Mouse (Mus musculus) right cerebral cortex, postnatal 25 days (tissue): ENCODE measurements around the gene Fbxw5.
"Not testable (repeated sequence)": the region's sequence is repeated elsewhere in the genome, so short reads cannot be mapped to it uniquely, and the experiment has no call there.

Experiments used
- DNase-seq: peaks from one replicate; pipeline ENCODE4 v3.0.0; 2022

Gene Fbxw5

DNA sequence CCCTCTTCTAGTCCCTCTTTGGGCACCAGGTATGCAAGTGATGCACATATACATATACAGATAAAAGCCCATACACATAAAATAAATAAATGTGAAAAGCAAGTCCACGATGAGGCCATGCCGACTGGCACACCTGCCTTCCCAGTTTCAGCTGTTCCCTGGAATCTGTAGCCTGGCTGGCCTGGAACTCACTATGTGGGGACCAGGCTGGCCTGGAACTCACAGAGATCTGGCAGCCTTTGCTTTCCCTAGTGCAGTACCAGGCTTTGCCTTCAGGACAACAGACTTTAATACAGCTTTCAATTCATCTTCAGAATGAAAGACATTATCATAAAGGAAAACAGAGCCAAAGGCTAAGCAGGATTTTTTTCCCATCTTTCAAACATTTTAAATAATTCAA lies 33.2 kb downstream of the Fbxw5 start:
- no peak for DNase-seq

GRCm38 (mm10) chr2:25534178-25534865 lies 33.8 kb downstream of the Fbxw5 start:
- peak; percentile 9 for DNase-seq

- no peak for DNase-seq
Observed at GRCm38 (mm10) chr2:25534866-25535182, 34.3 kb downstream of the Fbxw5 start.

GRCm38 (mm10) chr2:25536531-25536930 lies 36.0 kb downstream of the Fbxw5 start:
- DNase-seq, result no peak

GRCm38 (mm10) chr2:25540541-25540948 lies 40.0 kb downstream of the Fbxw5 start:
- DNase-seq, result no peak

DNA sequence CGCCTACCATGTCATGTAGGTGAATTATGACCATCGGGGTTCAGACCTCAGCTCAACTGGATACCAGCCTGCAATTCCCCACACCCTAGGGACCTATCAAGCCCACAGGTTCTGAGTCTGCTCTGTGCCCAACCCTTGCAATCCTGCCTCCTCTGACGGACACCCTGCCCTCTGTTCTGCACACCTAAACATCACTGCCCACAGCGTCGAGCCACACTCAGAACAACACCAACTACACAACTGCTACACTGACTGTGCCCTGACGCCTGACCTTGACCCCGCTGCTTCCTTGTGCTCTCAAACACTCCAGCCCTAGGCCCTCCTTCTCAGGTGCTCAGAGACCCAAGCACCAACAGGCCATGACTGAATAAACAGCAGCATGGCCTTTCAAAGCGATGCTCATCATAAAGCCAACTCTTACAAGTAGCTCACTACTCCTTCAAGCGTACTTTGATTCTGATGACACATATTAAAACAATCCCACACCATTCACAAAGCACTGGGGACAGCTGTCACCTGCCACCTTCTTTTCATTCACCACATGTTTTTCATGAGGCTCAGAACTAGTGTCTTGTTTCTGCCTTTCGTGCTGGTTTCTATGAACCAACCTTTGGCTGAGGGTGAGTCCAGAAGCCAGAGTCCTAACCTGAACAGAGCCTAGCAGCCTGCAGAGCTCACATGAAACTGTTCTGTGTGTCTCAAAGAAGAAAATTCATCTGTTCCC lies 41.3 kb downstream of the Fbxw5 start:
- DNase-seq, result no peak

DNA sequence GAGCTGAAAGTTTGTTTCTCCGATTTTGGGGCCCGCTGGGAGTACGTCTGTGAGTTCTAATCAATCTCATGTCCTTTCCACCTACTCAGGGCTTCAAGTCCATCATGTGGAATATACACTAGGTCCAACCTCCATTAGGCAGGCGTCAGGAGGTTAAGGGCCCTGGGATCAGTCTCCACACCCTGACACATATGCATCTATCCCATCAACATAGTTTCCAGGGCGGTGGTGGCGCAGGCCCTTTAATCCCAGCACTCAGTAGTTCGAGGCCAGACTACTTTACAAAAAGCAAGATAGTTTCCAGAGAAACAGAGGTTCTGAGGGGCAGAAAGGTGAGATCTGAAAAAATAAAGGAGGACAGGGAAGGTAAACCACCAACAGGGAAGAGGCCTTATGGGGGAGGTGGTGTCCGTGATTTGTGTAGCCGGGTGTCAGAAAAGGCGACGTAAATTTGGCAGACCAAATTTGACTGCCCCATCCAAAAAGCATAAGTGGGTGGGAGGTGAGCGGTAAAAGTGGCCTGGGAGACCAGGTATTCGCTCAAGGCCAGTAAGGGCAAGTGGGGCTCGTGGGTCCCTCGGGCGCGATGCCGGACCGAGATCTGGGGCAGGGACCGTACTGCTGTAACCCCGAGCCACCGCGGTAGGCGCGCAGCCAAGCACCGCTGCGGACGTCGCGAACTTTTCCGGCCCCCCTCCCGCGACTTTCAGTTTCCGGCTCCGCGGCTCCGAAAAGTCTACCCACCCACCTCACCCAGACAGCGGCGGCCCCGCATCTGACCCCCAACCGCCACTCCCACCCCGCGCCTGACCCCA lies 45.7 kb downstream of the Fbxw5 start:
- DNase-seq, result no peak

DNA sequence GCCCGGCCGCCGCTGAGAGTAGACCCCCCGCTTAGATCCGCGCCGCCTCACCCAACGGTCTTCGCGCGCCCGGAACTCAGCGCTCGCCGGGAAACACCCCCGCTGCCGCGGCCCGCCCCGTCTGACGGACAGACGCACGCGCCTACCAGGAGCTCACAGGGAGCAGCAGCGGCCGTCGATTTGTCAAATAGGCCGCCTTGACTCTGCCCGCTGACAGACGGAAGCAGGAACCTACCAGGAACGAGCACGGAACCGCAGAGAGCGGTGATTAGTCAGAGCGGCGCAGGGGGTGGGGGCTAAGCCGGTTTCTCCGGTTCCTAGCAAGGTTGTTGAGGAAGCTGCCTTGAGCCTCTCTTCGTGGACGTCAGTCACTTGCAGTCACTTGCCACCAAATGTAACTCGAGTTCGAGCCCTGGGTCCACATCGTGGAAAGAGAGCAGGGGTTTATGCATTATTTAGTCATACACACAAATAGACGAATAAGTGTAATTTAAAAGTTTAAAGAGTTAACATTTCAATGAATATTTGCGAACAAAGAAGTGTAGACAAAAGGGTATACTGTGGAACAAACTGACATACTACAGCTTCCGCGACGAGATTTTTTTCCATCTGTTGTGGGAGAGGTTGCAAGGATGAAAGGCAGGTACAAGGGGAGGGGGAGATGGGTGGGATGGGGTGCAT lies 46.4 kb downstream of the Fbxw5 start, which contains the start of gene Traf2:
TSS of gene Traf2 (minus strand) at position 130 of the 681 bp plus-strand sequence.
- DNase-seq, result peak; percentile 99

GRCm38 (mm10) chr2:25549021-25549991 lies 48.8 kb downstream of the Fbxw5 start:
- DNase-seq, result no peak

DNA sequence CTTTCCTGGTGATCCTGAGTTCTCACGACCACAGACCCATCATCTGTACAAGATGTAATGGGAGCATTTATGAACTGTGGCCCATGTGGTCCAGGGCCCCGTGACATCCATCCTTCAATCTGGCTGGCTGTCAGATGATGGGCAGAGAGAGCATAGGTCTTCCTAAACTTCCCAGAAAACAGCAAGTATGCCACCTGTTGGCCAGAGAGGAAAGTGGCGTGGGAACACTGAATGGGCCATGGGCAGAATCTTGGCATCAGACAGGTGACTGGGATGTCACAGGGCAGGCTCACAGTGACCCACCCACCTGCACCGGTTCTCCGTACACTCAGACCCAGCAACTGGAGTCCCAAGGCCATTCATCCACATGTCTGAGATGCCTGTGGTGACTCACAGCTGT lies 50.6 kb downstream of the Fbxw5 start:
- DNase-seq, result no peak

DNA sequence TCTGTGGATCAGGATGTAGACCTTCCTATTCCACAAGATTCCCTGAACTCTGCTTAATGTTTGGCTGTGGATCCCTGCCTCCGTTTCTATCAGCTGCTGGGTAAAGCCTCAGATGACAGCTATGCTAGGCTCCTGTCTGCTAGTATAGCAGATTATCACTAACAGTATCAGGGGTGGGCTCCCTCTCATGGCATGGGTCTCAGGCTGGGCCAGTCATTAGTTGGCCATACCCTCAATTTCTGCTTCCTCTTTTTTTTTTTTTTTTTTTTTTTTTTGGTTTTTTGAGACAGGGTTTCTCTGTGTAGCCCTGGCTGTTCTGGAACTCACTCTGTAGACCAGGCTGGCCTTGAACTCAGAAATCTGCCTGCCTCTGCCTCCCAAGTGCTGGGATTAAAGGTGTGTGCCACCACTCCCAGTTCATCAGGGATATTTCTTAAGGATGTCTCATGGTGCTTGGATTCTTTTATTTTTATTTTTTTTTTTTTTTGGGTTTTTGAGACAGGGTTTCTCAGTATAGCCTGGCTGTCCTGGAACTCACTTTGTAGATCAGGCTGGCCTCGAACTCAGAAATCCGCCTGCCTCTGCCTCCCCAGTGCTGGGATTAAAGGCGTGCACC lies 52.7 kb downstream of the Fbxw5 start:
- not testable (repeated sequence) for DNase-seq
